Mouse (Mus musculus) heart, adult 18-20 months (tissue): ENCODE measurements around the gene Frrs1. TPM values are rescaled to one million over a fixed set of nuclear protein-coding genes. Genes with fewer than 3 reads are reported as not detected.

Experiments used
- DNase-seq, 2 experiments: peaks; one replicate each; pipeline ENCODE4 v3.0.0; 2021 to 2022; ENCODE audit warnings: mixed read lengths in 1 of 2
- total RNA-seq, 2 experiments: library from RNA; stranded (reverse); gene quantifications; 2 replicates each; pipeline ENCODE4 v1.2.3; 2021

The Frrs1 gene
- total RNA-seq, 2 experiments from 2014 or later: 2.6 to 4.8 TPM

DNA sequence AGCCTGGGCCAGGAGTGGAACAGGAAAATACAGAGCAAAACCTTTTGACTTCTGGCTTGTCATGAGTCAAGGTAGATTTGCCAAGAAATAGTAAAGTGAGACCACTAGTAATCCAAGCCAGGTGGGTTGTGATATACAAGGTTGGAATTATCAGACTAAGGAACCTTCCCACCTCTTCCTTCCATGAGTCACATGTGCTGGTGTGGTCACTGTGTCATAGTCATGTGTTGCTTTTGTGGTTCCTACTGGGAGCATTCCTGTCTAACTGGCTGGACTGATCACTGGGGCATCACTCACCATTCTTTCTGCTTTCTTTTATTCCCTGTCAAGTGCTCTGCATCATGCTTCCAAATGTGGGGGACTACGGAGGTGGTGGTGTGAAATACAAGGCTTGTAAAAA is 11.2 kb upstream of the Frrs1 start:
- DNase-seq: no peak

DNA sequence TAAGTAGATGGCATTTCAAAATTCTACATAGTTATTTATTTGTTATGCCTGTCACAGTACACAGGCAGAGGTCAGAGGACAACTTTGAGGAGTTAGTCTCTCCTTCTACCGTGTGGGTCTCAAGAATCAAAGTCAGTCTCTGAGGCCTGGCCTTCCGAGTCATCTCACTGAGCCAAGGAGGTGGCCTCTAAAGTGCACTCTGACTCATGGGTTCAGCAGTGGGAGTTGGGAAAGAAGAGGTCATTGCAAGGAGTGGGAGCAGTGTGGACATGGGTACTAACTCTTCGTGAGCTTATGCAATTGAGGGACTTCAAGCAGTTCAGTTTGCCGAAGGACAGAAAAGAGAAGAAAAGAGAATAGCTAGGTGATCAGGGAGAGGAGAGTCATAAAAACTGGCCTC is 10.3 kb upstream of the Frrs1 start:
- DNase-seq: no peak

DNA sequence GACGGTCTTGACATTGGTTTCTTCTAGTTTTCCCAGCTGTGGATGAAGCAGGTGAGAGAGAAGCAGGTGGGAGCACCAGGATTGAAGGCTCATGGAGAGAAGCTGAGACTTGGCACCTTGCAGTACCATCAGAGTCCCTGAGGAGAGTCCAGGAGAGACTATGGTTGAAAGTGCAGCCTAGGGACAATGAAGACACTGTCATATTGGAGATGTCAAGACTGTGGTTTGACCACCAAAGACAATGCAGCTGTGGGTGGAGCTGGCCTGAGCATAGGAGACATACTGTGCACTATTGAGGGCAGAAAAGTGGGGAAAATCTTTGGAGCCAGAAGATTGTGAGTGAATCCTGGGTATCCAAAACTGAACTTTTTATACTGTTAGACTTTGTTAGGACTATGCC is 8.9 kb upstream of the Frrs1 start:
- no peak for DNase-seq

DNA sequence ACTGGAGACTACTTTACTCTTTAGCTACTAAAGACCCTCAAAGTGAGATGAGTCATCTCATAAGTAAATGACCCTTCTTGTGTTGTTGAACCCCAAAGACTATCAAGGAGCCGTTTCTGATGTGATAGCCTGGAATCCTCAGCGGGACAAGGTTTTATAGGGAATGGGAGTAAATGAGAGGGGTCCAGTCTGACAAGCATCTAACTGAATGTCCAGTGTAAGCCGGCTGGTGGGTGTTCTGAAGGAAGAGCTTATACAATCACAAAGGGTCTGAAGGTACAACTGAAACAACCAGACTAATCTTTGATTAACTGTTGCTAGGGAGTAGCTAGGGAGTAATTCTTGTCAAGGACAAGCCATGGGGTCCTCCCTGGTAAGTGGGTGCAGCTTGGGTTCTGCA is 6.8 kb upstream of the Frrs1 start:
- DNase-seq: no peak

DNA sequence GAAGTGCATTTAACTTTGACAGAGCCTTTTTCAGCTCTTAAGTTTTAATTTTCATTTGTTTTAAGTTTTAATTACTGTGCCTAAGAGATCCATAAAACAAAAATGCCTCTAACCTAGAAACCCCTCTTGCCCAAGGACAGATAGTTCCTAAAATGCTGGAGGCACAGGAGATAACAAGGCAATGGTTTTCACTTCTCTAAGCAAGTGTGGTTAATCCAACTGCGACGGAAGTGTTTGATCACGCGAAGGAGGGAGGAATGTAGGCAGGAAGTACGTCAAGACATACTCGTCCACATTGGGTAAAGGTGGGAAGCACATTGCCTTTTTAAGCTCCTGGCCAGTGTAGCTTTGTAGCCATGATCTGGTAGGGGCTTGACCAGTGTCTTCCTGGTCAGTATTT is 1.7 kb upstream of the Frrs1 start:
- DNase-seq: no peak

DNA sequence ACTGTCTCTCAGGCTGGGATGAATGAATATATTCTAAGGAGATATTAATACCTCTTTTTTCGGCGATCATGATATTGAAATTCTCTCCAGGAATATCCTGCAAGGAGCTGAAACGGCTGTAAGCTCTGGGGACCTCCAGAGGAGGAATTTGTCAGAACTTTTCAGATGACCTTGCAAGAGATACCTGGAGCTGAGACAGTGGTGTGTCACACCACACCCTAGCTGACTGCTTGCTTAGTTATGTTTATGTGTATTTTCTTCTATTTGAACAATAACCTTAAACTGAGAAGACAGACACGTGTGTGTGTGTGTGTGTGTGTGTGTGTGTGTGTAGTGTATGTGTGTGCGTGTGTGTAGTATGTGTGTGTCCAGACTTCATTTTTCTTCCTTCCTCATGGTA is 488 bp downstream of the Frrs1 start:
- no peak for DNase-seq

DNA sequence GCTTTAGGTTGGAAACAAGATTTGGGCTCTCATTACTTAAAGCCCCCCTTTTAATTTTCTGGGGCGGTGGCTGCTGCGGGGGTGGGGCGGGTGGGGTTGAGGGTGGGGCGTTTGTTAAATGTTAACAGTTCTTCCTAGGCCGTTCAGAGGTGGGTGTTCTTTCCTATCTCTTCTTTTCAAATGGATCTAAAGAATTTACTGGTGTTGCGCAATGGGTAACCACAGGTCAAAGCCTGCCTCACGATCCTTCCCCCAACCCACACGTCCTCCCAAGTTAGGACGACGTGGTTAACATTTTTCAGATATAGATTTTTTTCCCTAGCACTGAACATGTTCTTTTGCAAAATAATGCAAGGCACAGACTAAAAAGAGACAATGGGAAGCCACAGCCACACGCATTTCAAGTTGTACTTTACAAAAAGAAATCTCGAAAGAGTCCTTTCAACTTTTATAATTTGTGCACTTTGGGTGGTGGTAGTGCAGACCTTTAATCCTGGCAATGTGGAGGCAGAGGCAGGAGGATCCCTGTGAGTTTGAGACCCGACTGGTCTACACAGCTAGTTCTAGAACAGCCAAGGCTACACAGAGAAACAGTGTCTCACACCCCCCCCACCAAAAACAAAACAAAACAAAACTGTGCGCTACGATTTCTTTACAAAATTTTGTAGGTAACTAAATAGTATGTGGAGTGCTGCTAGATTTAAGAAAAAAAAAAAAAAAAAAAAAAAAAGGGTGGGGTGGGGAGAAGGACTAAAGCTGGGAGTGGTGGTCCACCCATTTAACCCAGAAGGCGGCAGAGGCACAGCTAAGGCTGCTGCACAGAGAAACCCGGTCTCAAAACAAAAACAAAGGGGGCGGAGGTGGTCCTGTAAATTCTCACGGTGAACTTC is 1.3 kb downstream of the Frrs1 start:
- DNase-seq: no peak

DNA sequence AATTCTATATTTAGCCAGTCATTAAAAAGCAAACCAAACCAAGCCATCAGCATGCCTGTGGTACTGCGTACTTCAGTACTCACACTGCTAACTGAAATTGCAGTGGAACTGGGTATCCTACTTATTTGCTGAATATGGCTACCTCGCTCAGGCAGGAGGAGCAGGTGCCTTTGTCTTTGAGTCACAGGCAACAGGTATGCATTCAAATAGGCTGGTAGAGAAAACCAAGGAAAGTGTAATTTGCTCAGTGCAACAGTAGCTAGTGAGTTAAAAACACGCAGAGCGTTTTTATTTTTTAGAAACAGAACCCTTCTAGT is 1.9 kb downstream of the Frrs1 start:
- DNase-seq: no peak

DNA sequence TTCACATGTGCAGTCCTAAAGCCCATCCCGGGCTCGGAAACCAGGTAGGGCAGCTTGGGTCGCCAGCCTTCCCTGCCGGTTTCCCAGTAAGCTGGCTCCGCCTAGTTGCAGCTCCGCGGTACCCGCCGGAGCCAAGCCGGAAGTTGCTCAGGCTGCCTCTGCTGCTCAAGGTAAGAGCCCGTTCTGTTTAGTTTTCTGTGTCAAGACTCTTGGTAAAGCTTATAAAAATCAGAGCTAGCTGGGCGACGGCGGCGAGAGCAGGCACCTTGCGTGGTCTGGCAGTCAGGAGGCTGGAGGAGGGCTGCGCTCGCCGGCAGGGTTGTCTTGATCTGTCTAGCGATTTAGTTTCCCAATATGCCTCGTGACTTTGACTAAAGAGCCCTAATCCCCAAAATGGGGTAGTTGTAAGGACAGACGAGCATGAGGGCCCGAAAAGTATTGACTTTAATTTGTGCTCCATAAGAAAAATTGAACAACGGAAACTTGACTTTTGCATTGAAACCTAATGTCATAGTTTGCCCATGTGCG is 2.3 kb downstream of the Frrs1 start:
- peak; percentile 65 to 73 for DNase-seq

DNA sequence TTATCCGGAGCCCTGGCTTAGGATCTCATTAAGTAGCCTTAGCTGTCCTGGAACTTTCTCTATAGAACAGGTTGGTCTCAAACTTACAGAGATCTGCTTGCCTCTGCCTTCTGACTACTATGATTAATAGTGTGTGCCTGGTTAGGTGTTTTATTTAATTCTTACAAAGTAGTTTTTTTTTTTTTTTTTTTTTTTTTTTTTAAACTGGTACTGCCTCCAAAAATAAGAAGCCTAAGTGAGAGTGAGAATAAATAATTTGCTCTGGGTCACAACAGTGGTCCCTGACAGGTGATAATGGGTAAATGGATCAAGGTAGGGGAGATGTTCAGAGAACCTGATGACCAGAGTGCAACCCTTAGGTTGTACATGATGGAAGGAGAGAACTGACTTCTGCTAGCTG is 3.4 kb downstream of the Frrs1 start:
- DNase-seq: no peak

DNA sequence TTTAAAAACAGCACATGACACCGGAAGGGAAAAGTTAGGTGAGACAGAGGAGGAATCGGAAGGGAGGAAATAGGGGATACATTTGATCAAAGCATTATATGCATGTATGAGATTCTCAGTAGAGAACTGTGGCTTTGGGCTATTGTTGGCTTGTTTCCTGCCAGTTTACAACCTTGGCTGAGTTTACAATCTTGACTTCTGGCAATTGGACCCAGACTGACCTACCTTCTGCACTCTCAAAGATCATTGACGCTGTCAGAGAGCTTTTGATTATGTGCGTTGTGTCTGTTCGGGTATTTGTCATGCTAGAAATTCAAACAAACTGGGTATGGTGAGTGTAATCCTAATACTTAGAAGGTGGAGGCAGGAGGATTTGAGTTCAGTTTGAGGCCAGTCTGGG is 5.2 kb downstream of the Frrs1 start:
- DNase-seq: no peak

DNA sequence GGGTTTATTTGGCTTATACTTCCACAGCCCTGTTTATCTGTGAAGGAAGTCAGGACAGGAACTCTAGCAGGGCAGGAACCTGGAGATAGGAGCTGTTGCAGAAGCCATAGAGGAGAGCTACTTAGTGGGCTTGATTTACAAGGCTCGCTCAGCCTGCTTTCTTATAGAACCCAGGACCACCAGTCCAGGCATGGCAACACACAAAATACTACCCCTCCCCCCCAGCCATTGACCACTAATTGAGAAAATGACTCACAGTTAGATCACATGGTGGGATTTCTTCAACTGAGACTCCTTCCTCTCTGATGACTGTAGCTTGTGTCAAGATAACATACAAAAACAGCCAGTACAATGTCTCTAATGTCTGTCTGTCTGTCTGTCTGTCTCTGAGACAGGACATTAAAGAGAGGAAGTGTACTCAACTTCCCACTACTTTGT is 6.0 kb downstream of the Frrs1 start:
- no peak for DNase-seq

DNA sequence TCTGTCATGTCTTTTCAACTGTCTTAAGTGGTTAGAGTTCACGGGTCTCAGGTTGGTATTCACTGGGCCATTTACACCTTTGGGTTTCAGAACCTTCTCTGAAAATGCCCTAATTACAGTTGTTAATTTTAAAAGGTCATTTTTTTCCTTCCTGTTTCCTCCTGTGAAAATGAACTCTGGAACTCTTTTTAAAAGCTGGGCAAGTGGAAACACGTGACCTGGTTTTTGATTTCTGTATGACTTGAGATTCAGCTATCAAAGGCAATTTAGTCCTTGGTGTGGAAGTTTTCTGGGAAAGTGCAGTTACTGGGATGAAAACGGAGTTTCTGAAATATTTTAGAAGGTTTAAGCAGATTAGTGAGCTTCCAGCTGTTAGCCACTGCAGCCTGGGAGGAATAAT is 11.1 kb downstream of the Frrs1 start:
- DNase-seq: no peak

DNA sequence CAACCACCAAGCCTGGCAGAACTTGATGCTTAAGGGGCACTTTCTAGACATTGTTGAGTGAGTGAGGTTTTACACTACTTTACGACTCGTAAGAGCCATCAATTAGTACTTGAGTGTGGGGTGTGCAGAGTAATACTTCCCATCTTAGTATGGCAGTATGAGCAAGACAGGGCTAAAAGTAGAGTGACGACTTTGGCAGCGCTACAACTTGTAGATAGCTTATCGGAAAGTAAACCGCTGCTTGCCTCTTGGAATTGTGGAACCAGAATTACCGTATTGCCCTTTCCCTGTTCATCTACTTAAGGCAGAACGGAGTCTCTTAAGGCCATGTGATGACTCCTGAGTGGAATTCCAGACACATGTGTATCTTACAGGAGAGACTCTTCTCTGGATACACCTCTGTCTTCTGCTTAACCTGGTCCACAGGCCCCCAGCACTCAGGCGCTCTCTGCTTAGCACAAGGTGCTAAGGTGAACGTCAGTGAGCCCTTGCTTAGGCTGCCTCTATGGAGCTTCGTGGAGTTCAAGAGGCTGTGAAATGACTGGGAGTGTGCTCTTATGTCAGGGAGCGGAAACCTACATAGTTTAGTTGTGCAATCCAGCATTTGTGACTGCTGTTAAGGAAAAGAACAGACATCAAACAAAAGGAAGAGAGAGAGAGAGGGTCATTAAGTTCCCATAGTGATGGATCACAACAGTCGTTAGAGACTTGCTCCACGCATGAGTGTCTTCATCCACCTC is 23.1 kb downstream of the Frrs1 start:
- DNase-seq: no peak

DNA sequence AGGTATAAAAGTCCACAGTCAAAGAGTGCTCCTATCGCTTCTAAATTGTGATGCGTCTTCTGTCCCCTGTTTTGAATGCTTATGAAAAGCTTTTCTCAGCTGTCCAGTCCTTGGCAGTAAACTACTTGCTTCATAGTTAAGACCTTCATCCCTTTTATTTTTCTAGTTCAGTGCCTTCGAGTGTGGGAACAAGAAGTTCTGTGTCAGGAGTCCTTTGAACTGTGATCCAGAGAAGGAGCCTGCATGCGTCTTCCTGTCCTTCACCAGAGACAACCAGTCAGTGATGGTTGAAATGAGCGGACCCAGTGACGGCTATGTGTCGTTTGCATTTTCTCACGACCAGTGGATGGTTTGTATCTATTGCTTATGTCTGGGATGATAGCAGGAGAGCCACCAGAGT is 25.7 kb downstream of the Frrs1 start:
- no peak for DNase-seq

DNA sequence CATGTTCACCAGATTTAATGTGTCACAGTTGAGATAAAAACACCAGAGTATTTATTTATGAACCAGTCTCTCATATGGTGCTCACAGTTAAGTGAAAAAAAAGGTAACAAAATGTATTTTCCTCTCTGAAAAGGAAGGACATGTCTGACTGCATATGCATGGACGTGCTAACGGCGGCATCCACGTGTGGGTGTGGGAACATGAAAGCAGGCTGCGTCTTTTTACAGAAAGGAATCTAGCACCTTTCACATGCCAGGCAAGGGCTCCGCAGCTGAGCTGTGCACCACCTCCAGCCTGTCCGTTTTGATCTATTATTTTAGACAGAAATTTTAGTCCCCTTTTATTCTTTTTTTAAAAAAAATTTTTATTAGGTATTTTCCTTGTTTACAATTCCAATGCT is 30.1 kb downstream of the Frrs1 start:
- no peak for DNase-seq

DNA sequence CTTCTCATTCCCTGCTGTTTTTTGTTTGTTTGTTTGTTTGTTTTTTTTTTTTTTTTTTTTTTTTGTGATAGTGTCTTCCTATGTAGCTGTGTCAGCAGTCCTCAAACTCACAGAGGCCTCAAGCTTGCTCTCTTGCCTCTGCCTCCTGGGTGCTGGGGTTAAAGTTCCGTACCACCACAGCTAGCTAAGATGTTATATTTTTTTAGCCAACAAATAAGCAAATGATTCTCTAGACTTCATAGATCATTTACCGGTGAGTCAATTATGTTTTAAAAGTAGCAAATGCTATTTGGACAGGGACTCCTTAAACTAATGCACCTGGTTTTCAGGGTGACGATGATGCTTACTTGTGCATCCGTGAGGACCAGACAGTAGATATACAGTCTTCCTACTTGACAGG is 31.3 kb downstream of the Frrs1 start:
- no peak for DNase-seq

DNA sequence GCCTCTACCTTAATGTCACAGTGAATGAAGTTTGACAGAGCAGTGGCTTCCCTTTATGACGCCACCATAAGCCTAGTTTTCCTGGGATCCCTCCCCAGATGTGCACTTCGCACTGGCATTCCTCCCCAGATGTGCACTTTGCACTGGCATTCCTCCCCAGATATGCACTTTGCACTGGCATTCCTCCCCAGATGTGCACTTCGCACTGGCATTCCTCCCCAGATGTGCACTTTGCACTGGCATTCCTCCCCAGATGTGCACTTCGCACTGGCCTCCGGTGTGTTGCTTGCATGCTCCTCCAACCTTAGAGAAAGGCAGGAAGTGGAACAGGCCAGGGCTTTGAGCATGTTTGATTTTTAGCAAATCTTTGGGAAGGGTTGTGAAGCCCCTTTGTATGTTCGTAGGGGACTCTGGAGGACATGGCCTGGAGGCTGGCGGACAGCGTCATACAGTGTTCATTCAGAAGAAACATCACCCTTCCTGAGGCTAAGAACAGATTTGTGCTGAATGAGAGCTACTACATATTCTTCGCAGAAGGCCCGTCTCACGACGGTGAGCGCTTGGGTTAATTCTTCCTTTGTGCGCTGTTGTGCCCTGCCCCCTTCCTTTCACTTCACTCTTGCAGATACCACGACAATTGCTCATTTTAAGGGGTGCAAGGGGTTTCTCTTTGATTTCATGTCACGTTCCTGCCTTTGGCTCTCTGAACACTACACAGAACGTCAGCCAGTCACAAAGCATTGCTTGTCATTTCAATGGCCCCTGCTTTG is 32.4 kb downstream of the Frrs1 start:
- no peak for DNase-seq

DNA sequence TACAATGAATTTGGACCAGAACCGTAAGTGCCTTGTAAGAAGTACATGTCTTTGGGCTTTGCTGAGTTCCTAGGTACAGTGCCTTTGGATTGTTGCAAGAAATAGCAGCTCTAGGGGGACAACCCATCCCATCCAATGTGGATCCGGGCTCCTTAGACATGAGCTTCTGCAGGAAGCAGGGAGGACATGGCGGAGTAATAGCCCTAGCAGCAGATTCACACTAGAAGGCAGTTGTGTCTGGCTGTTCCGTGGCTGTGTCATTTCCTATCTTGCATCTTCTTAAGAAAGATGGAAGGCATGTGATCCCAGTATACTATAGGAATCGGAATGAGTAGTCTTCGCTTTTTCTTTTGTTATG is 32.9 kb downstream of the Frrs1 start:
- no peak for DNase-seq

DNA sequence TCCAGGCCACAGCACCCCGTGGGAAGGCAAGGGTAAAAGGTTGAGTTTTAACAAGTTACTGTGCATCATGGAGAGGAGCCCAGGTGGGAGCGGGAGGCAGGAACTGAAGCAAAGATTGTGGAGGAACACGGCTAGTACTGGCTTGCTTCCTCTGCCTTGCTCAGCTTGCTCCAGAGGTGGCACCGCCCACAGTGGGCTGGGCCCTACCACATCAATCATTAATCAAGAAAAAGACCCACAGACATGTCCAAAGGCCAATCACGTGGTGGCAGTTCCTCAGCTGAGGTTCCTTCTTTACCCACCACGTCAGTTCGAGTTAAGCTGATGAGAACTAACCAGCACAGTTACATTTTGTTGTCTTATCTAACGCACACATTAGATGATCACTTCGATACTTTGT is 33.6 kb downstream of the Frrs1 start:
- DNase-seq: no peak

DNA sequence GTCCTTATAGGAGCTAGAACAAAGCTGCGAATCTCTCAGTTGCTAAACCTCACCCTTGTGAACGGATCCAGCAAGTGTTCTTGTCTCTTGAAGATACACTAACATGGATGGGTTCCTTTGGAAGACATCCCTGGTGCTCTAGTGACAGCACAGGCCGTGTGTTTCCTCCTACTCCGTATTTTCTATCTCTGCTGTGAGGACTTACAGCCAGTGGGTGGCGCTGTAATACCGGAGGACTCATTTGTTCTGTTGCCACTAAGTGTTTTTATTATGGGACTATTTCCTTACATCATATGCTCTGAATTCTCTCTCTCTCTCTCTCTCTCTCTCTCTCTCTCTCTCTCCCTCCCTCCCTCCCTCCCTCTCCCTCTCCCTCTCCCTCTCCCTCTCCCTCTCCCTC is 44.9 kb downstream of the Frrs1 start:
- peak; percentile 69 to 87 for DNase-seq

DNA sequence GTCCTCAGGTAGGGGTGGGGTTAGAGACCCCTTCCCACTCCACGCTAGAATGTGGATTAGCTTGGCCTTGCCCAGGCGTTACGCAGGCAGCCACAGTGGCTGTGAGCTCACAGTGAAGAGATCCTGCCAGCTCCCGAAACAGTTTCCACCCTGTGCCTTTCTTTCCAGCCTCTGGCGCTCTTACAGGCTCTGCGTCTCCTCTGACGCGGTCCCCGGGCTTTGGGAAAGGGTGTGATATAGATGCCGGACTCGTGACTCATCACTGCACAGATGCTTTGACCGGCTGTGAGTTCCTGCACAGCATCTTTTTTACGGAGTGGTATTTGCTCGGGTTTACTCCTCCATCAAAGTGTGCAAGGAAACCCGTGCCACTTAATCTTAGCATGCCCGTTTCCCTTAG is 46.6 kb downstream of the Frrs1 start:
- peak; percentile 63 to 74 for DNase-seq

DNA sequence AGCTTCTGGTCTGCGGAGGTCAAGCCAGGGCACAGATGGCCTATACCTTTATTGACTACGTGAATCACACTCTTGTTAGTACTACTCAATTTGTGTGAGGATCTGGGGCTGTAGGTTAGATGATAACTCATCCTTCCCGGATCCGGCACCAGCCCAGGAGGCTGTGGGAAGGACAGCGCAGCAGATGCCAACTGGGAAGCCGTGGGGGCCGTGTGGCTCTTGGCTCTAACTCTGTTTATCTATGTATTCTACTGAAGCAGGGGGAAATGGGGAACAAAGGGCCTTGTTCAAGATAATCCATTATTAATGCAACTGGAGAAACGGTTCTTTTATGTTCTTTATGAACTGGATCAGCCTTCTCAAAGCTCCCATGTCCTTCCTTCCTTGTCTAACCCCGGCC is 47.3 kb downstream of the Frrs1 start:
- DNase-seq: no peak
